Mouse (Mus musculus) forelimb bud, embryonic 11.5 days (tissue): ENCODE measurements around the gene Sppl2a.
A peak's percentile ranks its signal among the peaks of the same experiment; 100 is the strongest.
"Not testable (repeated sequence)": the region's sequence is repeated elsewhere in the genome, so short reads cannot be mapped to it uniquely, and the experiment has no call there.

Experiments used
- DNase-seq: peaks from one replicate; pipeline ENCODE4 v3.0.0-alpha.2; 2012; ENCODE audit warnings: low read depth, low spot score

Sppl2a gene

GRCm38 (mm10) chr2:126894245-126894644 lies 38.8 kb downstream of the Sppl2a start:
- no peak for DNase-seq

- no peak for DNase-seq
These were observed 40.7 kb downstream of the Sppl2a start for GRCm38 (mm10) chr2:126892316-126892715.

- DNase-seq = no peak
These were observed 41.3 kb downstream of the Sppl2a start for GRCm38 (mm10) chr2:126891743-126892142.

GRCm38 (mm10) chr2:126887141-126887540 lies 45.9 kb downstream of the Sppl2a start:
- no peak for DNase-seq

GRCm38 (mm10) chr2:126885871-126886270 lies 47.2 kb downstream of the Sppl2a start:
- no peak for DNase-seq

GRCm38 (mm10) chr2:126882711-126883110 lies 50.3 kb downstream of the Sppl2a start:
- DNase-seq = not testable (repeated sequence)

GRCm38 (mm10) chr2:126877991-126878390 lies 55.0 kb downstream of the Sppl2a start:
- DNase-seq = no peak

- DNase-seq = peak; percentile 92
These were observed 56.9 kb downstream of the Sppl2a start, which contains the start of gene Trpm7 for GRCm38 (mm10) chr2:126875871-126876796. Gene Trpm7, minus strand, starts transcription at chr2:126876230.

- DNase-seq = peak; percentile 51
These were observed 57.6 kb downstream of the Sppl2a start for GRCm38 (mm10) chr2:126875516-126875835.

- DNase-seq = peak; percentile 4
These were observed 58.1 kb downstream of the Sppl2a start for GRCm38 (mm10) chr2:126874809-126875515.

GRCm38 (mm10) chr2:126866301-126866700 lies 66.7 kb downstream of the Sppl2a start:
- DNase-seq = no peak

- DNase-seq = no peak
These were observed 67.4 kb downstream of the Sppl2a start for GRCm38 (mm10) chr2:126865501-126866199.

GRCm38 (mm10) chr2:126865026-126865425 lies 68.0 kb downstream of the Sppl2a start:
- DNase-seq = no peak

GRCm38 (mm10) chr2:126844751-126845150 lies 88.3 kb downstream of the Sppl2a start:
- DNase-seq = no peak
